Mouse (Mus musculus) adrenal gland, postnatal 4 days (tissue): ENCODE results near the gene S100a9. TPM values are rescaled to one million over a fixed set of nuclear protein-coding genes. Genes with fewer than 3 reads are reported as not detected.

Experiments used
- total RNA-seq, 2 experiments: library from RNA; stranded (reverse); gene quantifications; 2 replicates each; pipeline ENCODE4 v1.2.3; 2021

The S100a9 gene
- total RNA-seq, 2 experiments from 2014 or later: 64.8 to 191 TPM

Other genes starting within 250 kb of the S100a9 start
- 100 to 1,000 TPM; 120 to 121 TPM for gene Npr1, start 229.9 kb downstream of the S100a9 start, total RNA-seq
- gene Ilf2, start 219.6 kb downstream of the S100a9 start, total RNA-seq: 10 to 100 TPM; 81.8 to 92.6 TPM
- gene Snapin, start 204.7 kb downstream of the S100a9 start, total RNA-seq: 10 to 100 TPM; 70.9 to 72.3 TPM
- 100 to 1,000 TPM; 137 to 138 TPM for gene Chtop, start 186.2 kb downstream of the S100a9 start, total RNA-seq
- 10 to 100 TPM; 67.1 TPM for gene S100a1, start 181.3 kb downstream of the S100a9 start, total RNA-seq
- 10 to 100 TPM; 23.9 to 24.7 TPM for gene S100a13, start 181.3 kb downstream of the S100a9 start, total RNA-seq
- gene S100a14, start 168.9 kb downstream of the S100a9 start, total RNA-seq: 1 to 10 TPM in 1 of 2 experiments, under 1 TPM in 1; 0.54 to 1.2 TPM
- 10 to 100 TPM; 68.4 to 74.4 TPM for gene S100a16, start 158.5 kb downstream of the S100a9 start, total RNA-seq
- gene S100a3, start 135.1 kb downstream of the S100a9 start, total RNA-seq: not detected
- gene S100a2, start 105.5 kb downstream of the S100a9 start, total RNA-seq: not detected
- gene Gm42674, start 93.8 kb downstream of the S100a9 start, total RNA-seq: not detected
- gene S100a4, start 92.0 kb downstream of the S100a9 start, total RNA-seq: 10 to 100 TPM; 11.4 to 14.7 TPM
- not detected for gene S100a5, start 87.2 kb downstream of the S100a9 start, total RNA-seq
- gene S100a6, start 82.8 kb downstream of the S100a9 start, total RNA-seq: 10 to 100 TPM; 71.7 to 72.5 TPM
- gene S100a7a, start 41.7 kb downstream of the S100a9 start, total RNA-seq: not detected
- gene S100a8, start 26.7 kb downstream of the S100a9 start, total RNA-seq: 100 to 1,000 TPM in 1 of 2 experiments, 10 to 100 TPM in 1; 48.2 to 155 TPM
- not detected for gene Pglyrp4, start 31.2 kb upstream of the S100a9 start, total RNA-seq
- gene Gm5849, start 82.2 kb upstream of the S100a9 start, total RNA-seq: not detected